Mouse (Mus musculus) cortical plate, adult 2 months (tissue): ENCODE data around the gene Fam213b.

ENCODE experiments used
- CTCF ChIP-seq: fragments of 200-500 bp; IDR thresholded peaks from 2 replicates; pipeline ENCODE4 v1.5.1; 2011; ENCODE audit warnings: mild to moderate bottlenecking, control low read depth, low read length; ENCODE audit not compliant: insufficient read depth; ENCODE audit errors: extremely low read depth
- POLR2A ChIP-seq: fragments of 200-500 bp; IDR thresholded peaks from 2 replicates; pipeline ENCODE4 v1.6.1; 2011; ENCODE audit warnings: mild to moderate bottlenecking, low read length, control low read depth; ENCODE audit not compliant: insufficient read depth; ENCODE audit errors: extremely low read depth

DNA sequence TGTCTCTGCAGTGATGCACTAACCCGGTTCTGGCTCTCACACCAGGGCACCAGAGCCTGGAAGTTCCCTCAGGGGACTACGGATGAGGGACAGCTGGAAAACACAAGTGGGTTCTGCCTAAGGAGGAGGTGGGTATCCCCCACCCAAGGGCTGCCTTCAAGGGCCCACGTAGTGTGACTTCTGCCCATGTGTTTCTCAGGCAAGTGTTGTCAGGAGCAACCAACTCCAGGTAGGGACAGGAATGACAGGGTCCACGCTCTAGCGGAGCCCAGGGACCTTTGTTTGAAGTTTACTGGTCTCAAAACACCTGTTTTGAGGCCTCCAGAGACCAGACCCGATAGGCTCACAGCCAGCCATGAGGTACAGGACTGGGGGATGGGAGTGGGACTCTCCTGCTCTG lies 25.7 kb downstream of the Fam213b start:
- no peak for TF ChIP-seq POLR2A
- no peak for TF ChIP-seq CTCF
